Mouse (Mus musculus): ENCODE results near the gene Arhgef19.

Arhgef19 gene

DNA sequence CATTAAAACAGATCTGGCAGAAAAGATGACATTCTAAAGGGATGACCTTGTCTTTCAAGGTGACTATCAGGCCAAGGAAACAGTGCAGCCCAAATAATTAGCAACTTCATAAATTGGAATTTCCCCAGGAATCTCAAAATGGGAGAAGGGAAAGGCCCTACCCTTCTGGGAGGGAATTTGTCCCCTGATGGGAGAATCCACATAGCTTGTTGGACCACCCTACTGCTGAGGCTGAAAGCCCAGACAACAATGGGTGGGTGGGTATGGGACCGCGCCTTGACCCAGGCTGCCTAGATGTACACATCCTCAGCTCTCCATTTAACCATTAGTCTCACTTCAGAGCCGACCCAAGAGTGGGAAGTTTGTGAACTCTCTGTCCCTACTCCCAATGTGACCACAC lies 45.2 kb downstream of the Arhgef19 start:
- DNase-seq (ENCODE audit: low spot score), result no peak

DNA sequence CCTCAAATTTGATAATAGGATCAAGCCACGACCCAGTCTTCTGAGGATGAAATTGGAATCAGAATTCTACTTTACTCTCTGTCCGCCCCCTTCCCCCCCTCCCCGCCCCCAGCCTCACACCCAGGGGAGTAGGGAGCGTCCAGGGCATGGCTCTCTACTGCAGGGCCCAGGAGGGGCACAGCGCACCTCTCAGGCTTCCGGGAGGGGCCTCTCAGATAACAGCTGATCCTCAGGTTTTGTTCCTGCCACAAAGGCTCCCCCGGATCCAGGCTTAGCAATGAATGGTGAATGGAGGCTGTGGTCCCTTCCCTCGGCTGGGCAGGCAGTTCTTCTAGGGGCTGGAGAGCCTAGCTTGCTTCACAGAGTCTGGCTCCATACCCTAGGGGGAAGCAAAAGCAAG lies 45.8 kb downstream of the Arhgef19 start:
- no peak for DNase-seq (ENCODE audit: low spot score)

DNA sequence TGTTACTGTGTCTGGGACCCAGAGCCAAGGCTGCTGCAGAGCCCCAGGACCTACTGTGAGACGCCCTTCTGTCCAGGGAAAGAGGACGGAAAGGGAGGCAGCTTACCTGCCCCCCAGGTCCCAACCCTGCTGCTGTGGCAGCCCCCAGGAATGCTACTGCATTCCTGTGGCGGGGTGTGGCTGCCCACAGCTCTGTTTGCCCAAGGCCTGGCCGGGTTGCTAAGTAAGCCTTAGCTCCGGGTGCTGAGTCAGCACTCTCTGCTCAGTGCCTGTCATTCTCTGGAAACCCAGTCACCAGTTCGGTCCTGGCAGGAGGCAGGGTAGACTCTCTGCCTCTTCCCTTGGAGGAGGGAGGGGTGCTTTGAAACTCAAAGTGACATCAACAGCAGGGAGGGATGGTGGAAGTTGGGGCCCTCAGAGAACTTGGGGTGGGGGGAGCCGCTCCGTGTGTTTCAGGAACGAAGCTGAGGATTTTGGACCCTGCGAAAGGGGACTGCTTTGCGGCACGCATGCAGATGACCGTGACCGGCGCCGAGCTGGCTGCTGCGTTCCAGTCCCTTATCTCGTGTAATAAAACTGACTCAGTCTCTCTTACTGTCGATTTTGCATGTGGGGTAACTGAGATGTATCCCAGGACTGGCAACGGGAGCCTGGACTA lies 47.7 kb downstream of the Arhgef19 start:
- peak; percentile 64 for DNase-seq (ENCODE audit: low spot score)

DNA sequence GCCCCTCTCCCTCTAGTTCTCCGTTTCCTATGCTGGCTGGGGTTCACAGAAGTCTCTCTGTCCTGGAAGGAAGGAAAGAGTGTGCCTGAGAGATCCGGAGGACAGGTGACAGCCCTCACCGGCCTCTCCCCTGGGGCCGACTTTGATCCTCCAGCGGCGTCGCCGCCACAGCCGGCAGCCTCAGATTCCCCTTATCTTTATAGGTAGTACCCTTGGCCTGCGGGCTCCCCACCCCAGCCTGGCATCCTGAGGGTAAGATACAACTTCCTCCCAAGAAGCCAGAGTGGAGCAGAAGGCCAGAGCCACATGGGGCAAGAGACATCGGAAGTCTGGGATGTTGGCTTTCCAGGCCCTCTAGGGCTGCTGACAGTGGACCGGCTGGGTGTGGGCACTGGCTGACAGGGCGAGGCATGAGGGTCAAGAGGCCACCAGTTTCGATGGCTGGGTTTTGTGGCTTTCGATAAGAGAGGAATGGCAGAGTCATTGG lies 48.3 kb downstream of the Arhgef19 start:
- DNase-seq (ENCODE audit: low spot score), result no peak

DNA sequence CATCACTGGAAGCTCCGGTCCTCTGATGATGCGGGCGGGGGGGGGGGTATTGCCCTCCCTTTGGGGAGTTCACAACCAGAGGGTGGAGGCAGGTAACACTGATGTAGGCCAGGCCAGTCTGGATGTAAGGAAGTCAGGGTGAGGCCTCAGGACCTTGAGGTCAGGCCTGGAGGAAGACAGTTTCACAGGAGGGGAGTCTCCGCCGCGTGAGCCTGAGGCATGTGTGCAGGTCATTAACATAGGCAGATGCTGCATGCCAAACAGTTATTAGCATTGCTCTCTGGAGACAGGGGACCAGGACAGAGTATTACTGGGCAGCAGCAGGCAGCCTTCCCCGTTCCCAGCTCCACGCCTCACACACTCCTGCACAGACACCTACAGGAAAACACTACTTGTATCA lies 48.9 kb downstream of the Arhgef19 start:
- no peak for DNase-seq (ENCODE audit: low spot score)

DNA sequence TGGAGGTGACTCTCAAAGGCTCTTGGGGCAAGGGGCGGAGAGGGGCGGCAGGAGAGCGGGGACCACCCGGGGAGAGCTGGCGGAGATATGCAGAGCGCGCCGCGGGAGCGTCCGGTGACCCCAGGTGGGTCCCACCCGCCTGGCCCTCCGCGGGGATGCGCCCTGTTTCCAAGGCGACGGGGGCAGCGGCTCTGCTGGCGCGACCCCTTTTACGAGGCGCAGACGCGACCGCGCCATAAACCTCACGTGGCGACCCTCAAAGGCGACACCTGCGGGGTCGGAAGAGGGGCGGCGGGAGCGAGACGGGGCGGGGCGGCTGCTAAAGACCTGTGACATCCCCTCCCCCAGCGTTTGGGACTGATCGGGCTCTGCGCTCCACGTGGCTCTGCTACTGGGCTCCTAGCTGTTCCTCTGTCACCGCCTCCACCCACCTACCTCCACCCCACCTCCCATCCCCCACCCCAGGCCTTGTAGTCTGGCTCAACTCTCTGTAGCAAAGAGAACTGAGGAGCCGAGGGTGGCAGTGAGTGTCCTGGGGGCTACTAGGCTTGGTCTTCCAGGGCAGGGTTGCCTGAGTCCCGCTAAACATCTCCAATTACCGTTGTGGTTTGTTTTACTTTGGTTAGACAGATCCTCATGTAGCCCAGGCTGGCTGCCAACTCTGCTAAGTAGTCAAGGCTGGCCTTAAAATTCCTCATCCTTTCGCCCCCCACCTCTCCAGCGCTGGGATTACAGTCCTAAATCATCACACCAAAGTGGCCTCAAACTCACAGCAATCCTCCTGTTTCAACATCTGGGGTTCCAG lies 52.5 kb downstream of the Arhgef19 start:
- DNase-seq (ENCODE audit: low spot score), result no peak

DNA sequence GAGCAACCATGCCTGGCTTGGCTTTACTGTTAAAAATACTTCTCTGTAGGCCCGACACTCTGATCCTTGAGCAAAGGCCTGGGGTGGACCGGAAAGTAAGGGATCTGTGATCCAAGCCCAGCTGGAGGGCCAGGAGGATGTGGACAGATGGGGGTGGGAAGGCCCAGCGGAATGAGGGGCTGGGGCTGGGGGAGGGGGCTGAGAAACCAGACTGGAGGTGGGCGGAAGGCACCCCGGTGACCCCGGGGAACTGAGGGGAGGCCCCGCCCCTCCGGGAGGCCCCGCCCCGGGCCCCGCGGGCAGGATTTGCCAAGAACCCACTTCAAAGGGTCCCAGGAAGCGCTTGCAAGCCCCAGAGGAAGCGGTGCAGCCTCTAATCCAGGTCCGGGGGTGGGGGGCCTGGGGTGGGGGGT lies 56.5 kb downstream of the Arhgef19 start:
- DNase-seq (ENCODE audit: low spot score), result no peak

DNA sequence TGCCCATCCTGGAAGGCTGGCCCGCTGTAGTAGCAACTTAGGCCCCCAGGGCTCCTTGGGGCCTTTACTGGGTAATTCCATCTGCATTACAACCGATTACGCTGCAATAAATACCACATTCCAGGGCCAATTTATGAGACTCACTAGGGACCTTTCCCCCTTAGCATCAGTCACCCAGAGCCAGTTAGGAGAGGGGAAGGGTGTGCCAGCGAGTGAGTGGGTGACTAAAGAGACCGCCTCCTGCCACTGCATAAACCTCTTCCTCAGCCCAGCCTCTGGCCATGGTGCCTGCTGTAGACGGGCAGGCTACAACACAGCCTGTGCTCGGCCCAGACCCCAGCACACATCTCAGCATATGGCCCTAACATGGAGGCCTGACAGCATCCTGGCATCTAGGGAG lies 58.6 kb downstream of the Arhgef19 start:
- DNase-seq (ENCODE audit: low spot score), result no peak

DNA sequence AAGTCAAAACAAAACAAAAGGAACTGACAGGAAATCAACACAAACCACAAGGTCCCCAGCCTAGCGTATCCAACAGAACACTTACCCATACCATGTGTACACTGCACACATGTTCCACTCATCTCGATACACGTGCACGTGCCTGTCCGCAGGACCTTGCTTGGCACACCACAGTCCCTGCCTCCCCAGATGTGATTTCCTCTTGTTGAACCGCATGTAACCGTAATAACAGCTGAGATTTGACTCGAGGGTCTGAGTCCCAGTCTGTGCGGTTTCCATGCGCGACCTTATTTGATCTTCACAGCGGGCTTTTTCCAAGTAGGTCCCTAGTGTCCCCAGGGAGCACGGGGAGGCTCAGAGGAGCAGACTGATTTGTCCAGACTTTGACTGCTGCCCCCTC lies 60.1 kb downstream of the Arhgef19 start:
- DNase-seq (ENCODE audit: low spot score), result no peak

DNA sequence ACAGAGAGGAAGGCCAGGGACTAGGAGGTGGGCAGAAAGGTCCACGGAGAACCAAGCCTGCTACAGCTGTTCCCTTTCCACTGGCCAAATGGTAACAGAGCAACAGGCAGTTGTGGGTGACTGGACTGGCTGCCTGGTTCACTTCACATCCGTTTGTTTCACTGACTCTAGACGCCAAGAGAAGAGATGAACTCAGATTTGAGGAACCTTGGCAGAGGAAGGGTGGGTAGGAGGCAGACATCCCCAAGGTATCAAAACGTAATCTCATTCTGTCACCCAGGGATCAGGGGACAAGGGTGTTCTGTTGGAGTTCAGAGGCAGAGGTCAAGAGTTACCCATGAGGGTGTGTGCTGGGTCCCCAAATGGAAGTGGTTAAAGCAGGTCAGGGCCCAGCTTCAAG lies 60.9 kb downstream of the Arhgef19 start:
- no peak for DNase-seq (ENCODE audit: low spot score)

DNA sequence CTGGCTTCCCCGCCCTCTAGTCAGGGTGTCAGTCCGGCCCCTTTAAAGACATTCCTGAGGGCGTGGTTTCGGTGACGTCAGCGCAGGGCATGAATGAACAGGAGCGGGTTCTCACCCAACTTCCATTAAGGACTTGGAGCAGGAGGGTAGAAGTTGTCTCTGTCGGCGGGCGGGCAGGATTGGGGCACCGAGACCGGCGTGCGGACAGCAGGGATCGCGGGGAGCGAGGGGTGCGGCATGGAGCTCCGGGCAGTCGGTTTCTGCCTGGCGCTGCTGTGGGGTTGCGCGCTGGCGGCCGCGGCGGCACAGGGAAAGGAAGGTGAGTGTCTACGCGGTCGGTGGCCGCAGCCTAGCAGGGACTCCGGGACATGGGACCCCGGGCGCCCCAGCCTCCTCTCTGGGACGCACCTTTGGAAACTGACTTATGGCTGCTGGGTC lies 61.8 kb downstream of the Arhgef19 start, which contains the start of gene Epha2:
Epha2 (plus strand) TSS at position 125 of the 438 bp plus-strand sequence.
- DNase-seq (ENCODE audit: low spot score), result peak; percentile 91

DNA sequence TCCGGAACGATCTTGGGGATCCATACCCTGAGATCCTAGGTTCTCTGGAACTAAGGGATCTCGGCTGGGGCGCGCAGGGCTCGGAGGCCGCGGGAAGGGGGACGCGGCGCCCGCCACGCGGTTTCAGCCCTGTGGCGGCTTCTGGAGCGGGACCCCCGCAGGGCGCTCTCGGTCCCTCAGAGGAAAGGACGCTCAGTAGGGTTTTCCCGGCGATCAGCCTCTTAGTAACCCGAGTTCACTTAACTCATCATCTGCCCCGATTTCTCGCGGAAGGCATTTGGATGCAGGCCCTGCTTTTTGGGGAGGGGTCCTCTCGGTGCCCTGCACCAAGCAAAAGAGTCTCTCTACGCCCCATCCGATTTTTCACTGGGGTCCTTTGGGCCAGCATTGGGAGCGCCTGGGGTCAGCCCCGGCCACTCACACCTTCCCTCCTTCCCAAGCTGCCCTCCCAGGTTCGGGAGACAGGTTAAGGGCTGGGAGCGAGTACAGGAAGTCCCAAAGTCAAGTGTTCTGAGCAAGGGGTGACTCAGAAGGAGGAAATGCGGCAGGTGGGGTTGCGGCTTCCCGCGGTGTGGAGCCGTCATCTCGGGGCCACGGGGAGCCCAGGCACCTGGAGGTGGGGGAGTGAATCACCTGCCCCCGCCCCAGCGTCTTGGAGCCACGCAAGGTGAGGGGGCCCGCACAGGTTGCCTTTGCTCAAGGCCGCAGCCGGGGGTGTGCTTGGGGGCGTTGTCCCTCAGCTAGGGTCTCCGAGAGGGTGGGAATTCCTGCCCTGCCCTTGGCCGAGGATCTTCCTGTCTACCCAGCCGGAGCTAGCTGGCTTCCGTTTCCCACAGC lies 62.5 kb downstream of the Arhgef19 start:
- no peak for DNase-seq (ENCODE audit: low spot score)

DNA sequence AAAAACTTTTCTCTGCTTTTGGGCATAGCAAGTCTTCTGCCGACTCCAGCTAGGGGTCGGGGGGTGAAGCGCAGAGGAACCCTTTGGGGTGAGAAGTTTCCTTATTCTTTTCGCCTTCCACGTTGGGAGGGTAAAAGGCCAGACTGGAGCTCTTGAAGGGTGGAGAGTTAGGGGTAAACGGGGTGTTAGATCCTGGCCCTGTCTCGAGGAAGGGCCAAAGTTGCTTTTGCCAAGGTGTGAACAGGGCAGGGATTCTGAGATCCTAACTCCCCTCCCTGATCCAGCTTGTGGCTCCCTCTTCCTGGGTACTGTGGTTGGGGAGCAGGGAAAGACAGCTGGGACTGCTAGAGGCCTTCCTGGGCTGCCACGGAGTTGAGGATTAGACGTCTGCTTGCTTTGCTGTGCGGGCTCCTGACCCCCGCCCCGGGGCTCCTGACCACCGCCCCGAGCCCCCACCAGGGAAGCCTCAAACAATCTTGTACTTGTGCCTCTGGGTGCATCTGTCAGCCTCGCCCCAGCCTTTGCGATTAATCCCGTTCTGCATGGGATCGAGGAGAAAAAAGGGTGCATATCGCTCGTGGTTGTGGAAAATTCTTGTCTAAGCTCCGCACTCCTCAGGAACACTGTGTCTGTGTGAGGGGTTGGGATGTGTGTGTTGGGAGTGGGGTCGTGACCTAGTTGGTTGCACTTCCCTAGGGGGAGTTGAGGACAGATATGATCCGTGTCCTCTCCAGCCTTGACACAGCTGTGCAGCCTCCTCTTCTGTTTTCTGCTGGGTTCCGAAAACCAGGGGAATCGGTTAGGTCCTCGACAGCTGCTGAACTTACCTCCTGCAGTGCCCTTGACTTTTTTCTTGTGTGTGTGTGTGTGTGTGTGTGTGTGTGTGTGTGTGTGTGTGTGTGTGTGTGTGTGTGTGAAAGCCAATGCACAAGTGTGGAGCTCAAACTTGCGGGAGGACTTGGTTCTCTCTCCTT lies 63.4 kb downstream of the Arhgef19 start:
- DNase-seq (ENCODE audit: low spot score), result no peak

DNA sequence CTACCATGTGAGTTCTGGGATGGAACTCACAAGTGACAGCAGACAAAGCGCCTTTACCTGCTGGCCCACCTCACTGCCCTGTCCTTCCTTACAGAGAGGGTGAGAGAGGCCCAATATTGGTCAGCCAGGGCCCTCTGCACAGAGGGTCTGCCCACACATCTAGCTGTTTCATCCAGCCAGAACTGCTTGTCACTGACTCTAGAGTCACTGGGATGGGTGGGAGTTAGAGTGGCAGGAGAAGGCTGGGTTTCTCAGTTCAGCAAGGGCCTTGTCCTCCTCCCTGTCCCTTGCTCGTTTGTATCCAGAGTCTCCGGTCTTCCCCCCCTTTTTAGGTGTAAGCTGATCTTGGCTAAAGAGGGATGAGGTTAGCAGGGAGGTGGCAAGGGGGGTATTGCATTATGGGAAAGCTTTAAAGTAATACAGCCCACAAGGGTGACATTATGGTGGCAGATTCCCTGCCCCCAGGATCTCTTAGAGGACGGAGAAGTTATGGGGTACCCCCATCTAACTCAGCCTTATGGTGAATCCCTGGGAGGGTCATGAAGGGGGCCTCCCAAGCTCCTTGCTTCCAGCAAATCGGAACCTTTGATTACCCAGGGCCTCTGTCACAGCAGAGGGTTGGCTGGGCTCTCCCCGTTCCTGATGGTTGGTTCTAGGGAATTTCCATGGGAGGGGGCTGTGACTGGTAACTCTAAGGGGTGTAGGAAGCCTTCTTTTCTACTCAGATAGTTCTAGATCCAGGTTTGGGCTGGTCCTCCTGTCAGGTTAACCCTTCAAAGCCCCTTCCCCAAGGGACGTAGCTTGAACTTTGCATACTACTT lies 64.3 kb downstream of the Arhgef19 start:
- DNase-seq (ENCODE audit: low spot score), result no peak

DNA sequence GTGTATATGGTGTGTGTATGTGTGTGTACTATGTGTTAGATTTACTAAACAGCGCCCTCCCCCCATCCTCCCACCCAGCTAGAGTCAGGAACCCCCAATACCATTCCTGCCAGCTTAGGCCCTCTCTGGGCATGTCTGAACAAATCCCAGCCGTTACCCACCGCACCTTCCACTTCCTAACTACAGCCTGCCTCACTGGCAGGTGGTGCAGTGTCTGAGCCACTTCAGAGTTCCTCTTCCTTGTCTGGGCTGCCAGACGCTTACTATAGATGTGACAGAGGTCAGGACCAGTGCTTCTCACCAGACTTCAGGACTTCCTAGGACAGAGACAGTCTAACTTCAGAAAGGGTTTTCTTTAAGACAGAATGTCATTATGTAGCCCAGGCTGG lies 64.9 kb downstream of the Arhgef19 start:
- no peak for DNase-seq (ENCODE audit: low spot score)

DNA sequence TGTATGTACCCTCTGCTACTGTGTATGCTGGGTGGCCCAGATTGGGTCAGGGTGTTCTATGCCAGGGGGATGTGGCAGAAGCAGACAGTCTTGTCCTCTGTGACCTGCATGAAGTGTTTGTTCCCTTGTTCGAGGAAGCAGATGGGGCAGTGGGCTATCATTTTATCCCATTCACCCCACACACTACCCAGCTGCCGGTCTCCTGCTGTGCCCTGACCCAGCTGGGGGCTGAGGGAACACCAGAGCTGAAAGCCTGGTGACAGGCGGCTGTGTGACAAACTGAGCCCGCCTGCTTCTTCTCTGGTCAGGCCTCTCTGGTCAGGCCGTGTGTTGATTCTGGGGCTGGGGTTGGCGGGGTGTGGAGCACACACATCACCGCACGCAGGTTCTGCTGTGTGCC lies 66.8 kb downstream of the Arhgef19 start:
- no peak for DNase-seq (ENCODE audit: low spot score)

Measured in urinary bladder, postnatal 25 days (tissue).